9 mouse cellular contexts compared by ENCODE assay signal in the genomic region with DNA sequence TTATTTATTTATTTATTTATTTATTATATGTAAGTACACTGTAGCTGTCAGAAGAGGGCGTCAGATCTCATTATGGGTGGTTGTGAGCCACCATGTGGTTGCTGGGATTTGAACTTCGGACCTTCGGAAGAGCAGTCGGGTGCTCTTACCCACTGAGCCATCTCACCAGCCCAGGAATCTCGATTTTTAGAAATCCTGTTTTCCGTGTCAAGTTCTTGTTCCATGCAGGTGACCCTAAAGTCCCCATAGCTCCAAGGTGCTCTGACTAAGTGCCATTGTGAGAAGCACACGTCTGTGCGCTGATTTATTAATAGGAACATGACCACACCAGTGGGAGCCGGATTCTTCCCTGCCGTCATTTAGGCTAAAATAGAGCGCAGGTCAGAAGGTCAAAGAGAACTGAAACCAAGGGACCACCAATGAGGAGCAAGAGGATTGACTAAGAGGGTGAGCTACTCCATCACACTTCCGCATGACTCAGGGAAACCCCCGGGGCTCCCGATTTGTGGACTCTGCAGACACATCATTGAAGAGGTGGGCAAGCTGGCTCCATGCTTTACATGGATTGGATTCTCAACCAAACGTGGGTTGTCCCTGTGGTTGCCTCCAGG. TPM values are rescaled to one million over a fixed set of nuclear protein-coding genes. Genes with fewer than 3 reads are reported as not detected.
DNase-seq lines count a peak whose midpoint lies in the region; ATAC-seq lines count a peak whose summit lies in the region.
"Had no signal": no experiment of that assay in that cellular context is flagged by ENCODE, and none has a peak within 500 bp of the region (broad histone marks: within the 10 kb centered on the region; RNA-seq: fewer than 3 reads in every experiment).

No protein-coding gene starts in this region.

- DNase-seq in heart, adult 11 months: peak; percentile 98
- peak; percentile 77 for DNase-seq in A20 (ENCODE audit: low read depth, low spot score)
- DNase-seq in lung, postnatal 14 days: peak; percentile 21
- DNase-seq in right cerebral cortex, postnatal 36 days (ENCODE audit: low spot score in 2 of 2): no peak
- no peak for DNase-seq in urinary bladder, adult 2 months (ENCODE audit: low spot score)

- no peak overlapping the region for H3K27ac ChIP-seq in heart, embryonic 11.5 days (ENCODE audit: low read depth, low read length)
- H3K27ac ChIP-seq in neural tube, embryonic 15.5 days (replicated peaks): no peak overlapping the region
- H3K27ac ChIP-seq: midbrain, embryonic 10.5 days had no signal

- no peaks in the 10 kb centered on the region for H3K27me3 ChIP-seq in heart, embryonic 11.5 days (ENCODE audit: control insufficient read depth, insufficient read depth, low read length)
- no peaks in the 10 kb centered on the region for H3K27me3 ChIP-seq in neural tube, embryonic 15.5 days (replicated peaks)

- no peak for ATAC-seq in heart, embryonic 11.5 days (replicated peaks; ENCODE audit: insufficient number of reproducible peaks, low FRiP score, low TSS enrichment)
- peak; percentile 68 for ATAC-seq in common myeloid progenitor, adult 5-6 weeks (replicated peaks; ENCODE audit: low read depth, poor library complexity, severe bottlenecking)
- ATAC-seq in neural tube, embryonic 15.5 days (ENCODE audit: low FRiP score): no peak

- no peak overlapping the region for H3K4me3 ChIP-seq in heart, embryonic 11.5 days (ENCODE audit: low read depth, low read length)
- H3K4me3 ChIP-seq in neural tube, embryonic 15.5 days (replicated peaks): no peak overlapping the region
- H3K4me3 ChIP-seq: midbrain, embryonic 10.5 days had no signal

- H3K4me1 ChIP-seq in heart, embryonic 11.5 days (ENCODE audit: control insufficient read depth, insufficient read depth, low read length): 0 out of 2 replicates have a peak, but pooled peaks cover 6% of the 10 kb centered on the region
- 0 out of 2 replicates have a peak, but pooled peaks cover 3% of the 10 kb centered on the region for H3K4me1 ChIP-seq in neural tube, embryonic 15.5 days

- no peaks in the 10 kb centered on the region for H3K9me3 ChIP-seq in heart, embryonic 11.5 days (replicated peaks; ENCODE audit: control insufficient read depth, low read length)
- no peaks in the 10 kb centered on the region for H3K9me3 ChIP-seq in neural tube, embryonic 15.5 days (replicated peaks)
- H3K9me3 ChIP-seq: midbrain, embryonic 10.5 days had no signal

- no peaks in the 10 kb centered on the region for H3K36me3 ChIP-seq in heart, embryonic 11.5 days (ENCODE audit: control insufficient read depth, insufficient read depth, low read length)
- no peaks in the 10 kb centered on the region for H3K36me3 ChIP-seq in neural tube, embryonic 15.5 days
- H3K36me3 ChIP-seq: midbrain, embryonic 10.5 days had no signal

- no peak overlapping the region for H3K4me2 ChIP-seq in heart, embryonic 11.5 days
- no peak overlapping the region for H3K4me2 ChIP-seq in neural tube, embryonic 15.5 days

- 66% methylated on average over 15 of the region's 15 CpGs for WGBS in heart, embryonic 11.5 days (ENCODE audit: insufficient replicate concordance)
- 82% methylated on average over 15 of the region's 15 CpGs for WGBS in neural tube, embryonic 15.5 days

- no peak overlapping the region for H3K9ac ChIP-seq in heart, embryonic 11.5 days (ENCODE audit: low read depth, low read length)
- H3K9ac ChIP-seq in neural tube, embryonic 15.5 days (replicated peaks): no peak overlapping the region

RNA-seq across cellular contexts. Expression of a gene that starts 4.5 kb away (rescaled TPM):
- 33.5 and 35.9 TPM in 2 replicates for polyA plus RNA-seq in heart, embryonic 11.5 days (2014; fragmentation: Nextera tagmentation; extraction: Ambion mirVana)
- total RNA-seq in common myeloid progenitor, adult 5-6 weeks (2017): 84.8 and 101 TPM in 2 replicates
- polyA plus RNA-seq in neural tube, embryonic 15.5 days (2015; fragmentation: Nextera tagmentation; extraction: Ambion mirVana): 18.1 and 31.0 TPM in 2 replicates
- polyA plus RNA-seq in urinary bladder, adult 2 months (2012; rRNA removed): 51.7 and 64.7 TPM in 2 replicates

RNA-seq across cellular contexts. Expression of a gene that starts 30.4 kb away (rescaled TPM):
- 1.8 and 2.3 TPM in 2 replicates for polyA plus RNA-seq in heart, embryonic 11.5 days (2014; fragmentation: Nextera tagmentation; extraction: Ambion mirVana)
- 7.9 and 14.2 TPM in 2 replicates for total RNA-seq in common myeloid progenitor, adult 5-6 weeks (2017)
- polyA plus RNA-seq in neural tube, embryonic 15.5 days (2015; fragmentation: Nextera tagmentation; extraction: Ambion mirVana): 3.3 and 3.9 TPM in 2 replicates
- 6.7 and 7.5 TPM in 2 replicates for polyA plus RNA-seq in urinary bladder, adult 2 months (2012; rRNA removed)

Comparison
In these comparisons a context has a peak if more than half of its experiments do, and no peak if none do; other contexts are left out.
1. DNase-seq: peak in heart, adult 11 months (single experiment), A20 (single experiment) and lung, postnatal 14 days (single experiment); none in right cerebral cortex, postnatal 36 days (0 of 2) and urinary bladder, adult 2 months (single experiment).